Mouse (Mus musculus) spleen, embryonic (tissue): ENCODE data around the gene Vmn1r63.
"Not testable (repeated sequence)": the region's sequence is repeated elsewhere in the genome, so short reads cannot be mapped to it uniquely, and the experiment has no call there.

Experiments
- CTCF ChIA-PET: fragments of 350-600 bp; sonication (Branson Sonifier 250); formaldehyde crosslinking; loops from one replicate; lab custom pipeline; 2022; lab: Charles Lee

Gene Vmn1r63

DNA sequence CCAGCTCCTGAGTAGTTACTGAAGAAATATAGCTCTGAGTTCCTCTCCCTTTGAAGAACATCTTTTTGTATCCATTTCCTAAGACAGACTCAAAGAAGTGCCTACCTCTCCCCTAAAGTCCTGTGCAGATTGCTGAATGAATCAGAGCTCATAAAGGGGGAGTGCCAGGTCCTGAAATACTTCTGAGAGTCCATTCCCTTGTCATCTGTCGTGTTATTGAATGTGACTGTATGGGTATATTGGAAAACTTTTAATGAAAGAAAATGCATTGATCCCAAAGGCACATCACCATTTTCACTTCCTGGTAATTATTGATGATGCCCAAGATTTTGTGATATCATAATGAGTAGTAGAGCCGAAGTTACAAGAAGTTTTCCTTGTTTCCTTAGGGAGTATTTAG, at the start of gene Vmn1r63:
Gene Vmn1r63 (minus strand): TSS at position 101 of the 400 bp plus-strand sequence.
- CTCF ChIA-PET = not testable (repeated sequence)
